ENCODE assay signal across 8 mouse cellular contexts in genomic region chr6:82915889-82916288, GRCm38 (mm10). TPM values are rescaled to one million over a fixed set of nuclear protein-coding genes. Genes with fewer than 3 reads are reported as not detected.
DNase-seq lines count a peak whose midpoint lies in the region; ATAC-seq and TF ChIP-seq lines count a peak whose summit lies in the region.

No protein-coding gene starts in this region.

- H3K4me2 ChIP-seq in neural tube, embryonic 15.5 days, result no peak overlapping the region

- TF ChIP-seq CTCF in bone marrow, adult 2 months (IDR thresholded peaks at IDR 0.05; ENCODE audit: control insufficient read depth, insufficient read depth, low read length), result peak; percentile 91
- TF ChIP-seq CTCF in embryonic fibroblast, embryonic 13.5 days (IDR thresholded peaks at IDR 0.05; ENCODE audit: borderline replicate concordance, insufficient read depth, low read length), result peak; percentile 71

- H3K4me3 ChIP-seq in neural tube, embryonic 15.5 days (replicated peaks), result no peak overlapping the region
- no peak overlapping the region for H3K4me3 ChIP-seq in bone marrow, adult 2 months (replicated peaks; ENCODE audit: control insufficient read depth, low read depth, low read length)
- no peak overlapping the region for H3K4me3 ChIP-seq in embryonic fibroblast, embryonic 13.5 days (ENCODE audit: insufficient read depth, low read length)

- peak; percentile 44 to 62 for DNase-seq in frontal cortex, postnatal 36 days (ENCODE audit: low spot score in 2 of 2)
- peak; percentile 67 for DNase-seq in neural tube, embryonic 10.5 days (ENCODE audit: extremely low spot score, low spot score)
- DNase-seq in lung, adult 18-20 months, result peak; percentile 60 to 65
- DNase-seq in spleen, adult 18-20 months, result peak; percentile 41 to 71

- H3K9me3 ChIP-seq in neural tube, embryonic 15.5 days (replicated peaks), result no peaks in the 10 kb centered on the region

- no peaks in the 10 kb centered on the region for H3K4me1 ChIP-seq in neural tube, embryonic 15.5 days
- peaks cover 6% of the 10 kb centered on the region for H3K4me1 ChIP-seq in bone marrow, adult 2 months (ENCODE audit: control insufficient read depth, insufficient read depth, low read length)
- no peaks in the 10 kb centered on the region for H3K4me1 ChIP-seq in embryonic fibroblast, embryonic 13.5 days (ENCODE audit: control insufficient read depth, insufficient read depth, low read length)

- 26% methylated on average over 3 of the region's 3 CpGs for WGBS in neural tube, embryonic 15.5 days
- WGBS in bone marrow, adult 2 months, result 36% methylated on average over 3 of the region's 3 CpGs

- no peak overlapping the region for H3K27ac ChIP-seq in neural tube, embryonic 15.5 days (replicated peaks)
- H3K27ac ChIP-seq in bone marrow, adult 2 months (ENCODE audit: control insufficient read depth, insufficient read depth, low read depth, low read length, poor library complexity), result no peak overlapping the region
- H3K27ac ChIP-seq in embryonic fibroblast, embryonic 13.5 days (ENCODE audit: insufficient read depth, low read length), result no peak overlapping the region

- no peak overlapping the region for H3K9ac ChIP-seq in neural tube, embryonic 15.5 days (replicated peaks)

- no peak for TF ChIP-seq POLR2A in bone marrow, adult 2 months (IDR thresholded peaks at IDR 0.05; ENCODE audit: borderline replicate concordance, control insufficient read depth, low read depth, low read length)
- no peak for TF ChIP-seq POLR2A in embryonic fibroblast, embryonic 13.5 days (IDR thresholded peaks at IDR 0.05; ENCODE audit: low read depth, low read length)

- ATAC-seq in frontal cortex, adult (ENCODE audit: low TSS enrichment), result no peak
- ATAC-seq in neural tube, embryonic 15.5 days (ENCODE audit: low FRiP score), result no peak

- H3K36me3 ChIP-seq in neural tube, embryonic 15.5 days, result peaks cover 37% of the 10 kb centered on the region

- no peaks in the 10 kb centered on the region; the same call in 1 of the 2 replicates for H3K27me3 ChIP-seq in neural tube, embryonic 15.5 days (replicated peaks)

RNA-seq across cellular contexts. Expression of gene Sema4f, which starts 23.7 kb away (rescaled TPM):
- 24.3 and 26.1 TPM in 2 replicates for polyA plus RNA-seq in neural tube, embryonic 15.5 days (2015; fragmentation: Nextera tagmentation; extraction: Ambion mirVana)
- 0.65 and 3.2 TPM in 2 replicates for polyA plus RNA-seq in bone marrow, adult 2 months (2011; ENCODE audit: insufficient read depth, insufficient read length, low replicate concordance, missing spikeins)
- 1.3 and 2.7 TPM in 2 replicates for polyA plus RNA-seq in embryonic fibroblast, embryonic 13.5 days (2011; ENCODE audit: insufficient read length, low read depth, missing spikeins)

RNA-seq across cellular contexts. Expression of gene M1ap, which starts 30.8 kb away (rescaled TPM):
- polyA plus RNA-seq in neural tube, embryonic 15.5 days (2015; fragmentation: Nextera tagmentation; extraction: Ambion mirVana), result 0.20 TPM in 1 of 2 replicates, not detected in the other
- 3.6 and 10.3 TPM in 2 replicates for polyA plus RNA-seq in bone marrow, adult 2 months (2011; ENCODE audit: insufficient read depth, insufficient read length, low replicate concordance, missing spikeins)
- polyA plus RNA-seq in embryonic fibroblast, embryonic 13.5 days (2011; ENCODE audit: insufficient read length, low read depth, missing spikeins), result 0.78 TPM in 1 of 2 replicates, not detected in the other
